Mouse (Mus musculus): ENCODE data around the gene Inf2.

DNA sequence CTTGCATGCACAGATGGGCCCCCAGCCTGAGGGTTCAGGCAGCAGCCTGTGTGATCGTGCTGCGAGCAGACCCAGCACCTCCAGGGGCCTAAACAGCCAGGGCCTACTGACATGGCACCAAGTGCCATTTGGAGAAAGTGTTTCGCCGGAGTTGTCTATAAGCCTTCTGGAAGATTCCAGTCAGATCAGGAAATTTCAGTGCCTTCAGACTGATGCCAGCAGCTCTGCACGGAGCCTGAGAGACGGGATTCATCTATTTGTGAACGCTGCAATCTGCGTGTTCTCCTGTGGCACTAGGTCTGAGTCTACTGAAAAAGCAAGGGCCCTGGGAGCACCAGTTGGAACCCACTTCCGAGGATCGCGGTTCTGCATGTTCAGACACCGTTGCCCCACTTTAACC is 48.3 kb upstream of the Inf2 start:
- TF ChIP-seq CTCF (IDR thresholded peaks at IDR 0.05; ENCODE audit: low read depth, low read length): no peak
- TF ChIP-seq POLR2A (IDR thresholded peaks at IDR 0.05; ENCODE audit: borderline replicate concordance, low read depth, low read length): no peak
